Mouse (Mus musculus) CH12F3 (cell line): ENCODE data around the gene Slc3a1.

Experiments used
- in situ Hi-C: fragments of 300-500 bp; cut with MboI; formaldehyde crosslinking; loops from 2 replicates; pipeline ENCODE4 v1.14.3; 2020; ENCODE audit warnings: low sequenced_read_pairs

Gene Slc3a1

GRCm38 (mm10) chr17:85028093-85028739 lies at the start of gene Slc3a1:
Gene Slc3a1, plus strand, starts transcription at chr17:85028376.
- in situ Hi-C loops = no loop called here

- in situ Hi-C loops = no loop called here
These were observed 46.5 kb upstream of the Slc3a1 start for GRCm38 (mm10) chr17:84981721-84982120.

- in situ Hi-C loops = no loop called here
These were observed 45.4 kb upstream of the Slc3a1 start for GRCm38 (mm10) chr17:84982735-84983134.

- in situ Hi-C loops = no loop called here
These were observed 41.8 kb upstream of the Slc3a1 start for GRCm38 (mm10) chr17:84986368-84986767.

- in situ Hi-C loops = no loop called here
These were observed 40.3 kb upstream of the Slc3a1 start for GRCm38 (mm10) chr17:84987834-84988410.

GRCm38 (mm10) chr17:84988514-84988913 lies 39.7 kb upstream of the Slc3a1 start:
- in situ Hi-C loops = no loop called here

GRCm38 (mm10) chr17:84995844-84996243 lies 32.3 kb upstream of the Slc3a1 start:
- in situ Hi-C loops = no loop called here

GRCm38 (mm10) chr17:84997639-84998038 lies 30.5 kb upstream of the Slc3a1 start:
- in situ Hi-C loops = no loop called here

GRCm38 (mm10) chr17:84999636-85000035 lies 28.5 kb upstream of the Slc3a1 start:
- in situ Hi-C loops = no loop called here

GRCm38 (mm10) chr17:85013485-85013884 lies 14.7 kb upstream of the Slc3a1 start:
- in situ Hi-C loops = no loop called here

- in situ Hi-C loops = no loop called here
These were observed 13.5 kb upstream of the Slc3a1 start for GRCm38 (mm10) chr17:85014632-85015031.

GRCm38 (mm10) chr17:85018344-85018743 lies 9.8 kb upstream of the Slc3a1 start:
- in situ Hi-C loops = no loop called here

- in situ Hi-C loops = no loop called here
These were observed 9.4 kb upstream of the Slc3a1 start for GRCm38 (mm10) chr17:85018794-85019193.

- in situ Hi-C loops = no loop called here
These were observed 7.8 kb upstream of the Slc3a1 start for GRCm38 (mm10) chr17:85020343-85020742.

- in situ Hi-C loops = no loop called here
These were observed 4.7 kb upstream of the Slc3a1 start for GRCm38 (mm10) chr17:85023247-85024167.

- in situ Hi-C loops = no loop called here
These were observed 3.9 kb upstream of the Slc3a1 start for GRCm38 (mm10) chr17:85024237-85024636.

- in situ Hi-C loops = no loop called here
These were observed 3.0 kb upstream of the Slc3a1 start for GRCm38 (mm10) chr17:85025151-85025550.

- in situ Hi-C loops = no loop called here
These were observed 1.7 kb upstream of the Slc3a1 start for GRCm38 (mm10) chr17:85026436-85026835.

GRCm38 (mm10) chr17:85027247-85027646 lies 929 bp upstream of the Slc3a1 start:
- in situ Hi-C loops = no loop called here

GRCm38 (mm10) chr17:85028797-85029196 lies 621 bp downstream of the Slc3a1 start:
- in situ Hi-C loops = no loop called here

- in situ Hi-C loops = no loop called here
These were observed 2.5 kb downstream of the Slc3a1 start for GRCm38 (mm10) chr17:85030651-85031050.

- in situ Hi-C loops = no loop called here
These were observed 4.9 kb downstream of the Slc3a1 start for GRCm38 (mm10) chr17:85033087-85033486.
